Mouse (Mus musculus) heart, adult 11 months (tissue): ENCODE data around the gene Wwp2.

Experiments used
- DNase-seq: peaks from one replicate; pipeline ENCODE4 v3.0.0; 2022

Wwp2 gene

GRCm38 (mm10) chr8:107518726-107519125 lies 82.6 kb downstream of the Wwp2 start:
- peak; percentile 61 for DNase-seq

DNA sequence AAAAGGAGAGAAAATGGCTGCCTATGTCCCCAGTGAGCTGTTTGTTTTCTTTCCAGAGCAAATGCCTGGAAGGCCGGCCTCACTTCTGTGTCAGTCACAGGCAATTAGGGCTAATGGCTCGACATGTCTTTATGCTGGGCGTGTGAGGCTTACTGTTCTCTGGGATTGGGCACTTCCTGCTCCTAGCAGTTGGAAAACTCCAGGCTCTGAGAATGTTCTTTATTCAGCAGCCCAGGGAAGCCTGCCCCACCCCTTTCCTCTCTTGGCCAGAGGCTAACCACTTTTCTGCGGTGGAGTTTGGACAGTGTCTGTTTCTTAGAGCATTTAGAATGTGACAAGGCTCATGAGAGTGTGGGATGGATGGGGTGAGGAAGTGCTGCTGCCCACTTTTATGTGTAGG lies 83.7 kb downstream of the Wwp2 start:
- peak; percentile 96 for DNase-seq

GRCm38 (mm10) chr8:107521788-107522554 lies 85.8 kb downstream of the Wwp2 start:
- no peak for DNase-seq

DNA sequence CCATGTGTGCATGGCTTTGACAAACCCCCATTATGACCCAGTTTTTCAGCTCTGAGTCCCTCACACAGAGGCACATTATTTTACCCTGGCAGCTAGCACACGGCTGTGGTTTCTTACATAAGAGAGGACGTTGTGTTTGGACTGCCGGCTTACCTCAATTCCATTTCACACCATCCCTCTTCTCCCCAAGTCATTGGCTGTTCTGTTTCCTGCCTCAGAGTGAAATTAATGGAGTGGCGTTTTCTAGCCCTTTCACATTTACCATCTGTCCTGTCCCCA lies 86.3 kb downstream of the Wwp2 start:
- no peak for DNase-seq

DNA sequence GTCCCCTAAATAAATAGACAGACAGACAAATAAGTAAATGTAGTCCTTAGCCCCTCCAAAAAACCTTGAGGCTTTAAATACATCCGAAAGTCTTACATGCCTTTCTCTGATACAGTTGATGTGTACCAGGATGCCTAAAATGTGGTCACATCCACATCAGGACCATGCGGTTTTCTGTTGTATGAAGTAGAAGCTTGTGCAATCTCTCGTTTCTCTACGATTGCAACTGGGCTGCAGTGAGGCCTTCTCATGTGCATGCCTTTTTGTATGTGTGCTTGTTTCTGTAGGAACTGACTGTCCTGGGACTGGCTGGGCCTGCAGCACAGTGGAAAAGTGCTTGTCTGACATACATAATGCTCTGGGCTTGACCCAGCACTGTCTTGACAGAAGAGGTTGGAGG lies 88.4 kb downstream of the Wwp2 start:
- no peak for DNase-seq

GRCm38 (mm10) chr8:107528786-107529185 lies 92.6 kb downstream of the Wwp2 start:
- DNase-seq = peak; percentile 77

GRCm38 (mm10) chr8:107537472-107537871 lies 101.3 kb downstream of the Wwp2 start:
- DNase-seq = no peak

GRCm38 (mm10) chr8:107540623-107541022 lies 104.5 kb downstream of the Wwp2 start:
- no peak for DNase-seq

GRCm38 (mm10) chr8:107541369-107541768 lies 105.2 kb downstream of the Wwp2 start:
- no peak for DNase-seq

DNA sequence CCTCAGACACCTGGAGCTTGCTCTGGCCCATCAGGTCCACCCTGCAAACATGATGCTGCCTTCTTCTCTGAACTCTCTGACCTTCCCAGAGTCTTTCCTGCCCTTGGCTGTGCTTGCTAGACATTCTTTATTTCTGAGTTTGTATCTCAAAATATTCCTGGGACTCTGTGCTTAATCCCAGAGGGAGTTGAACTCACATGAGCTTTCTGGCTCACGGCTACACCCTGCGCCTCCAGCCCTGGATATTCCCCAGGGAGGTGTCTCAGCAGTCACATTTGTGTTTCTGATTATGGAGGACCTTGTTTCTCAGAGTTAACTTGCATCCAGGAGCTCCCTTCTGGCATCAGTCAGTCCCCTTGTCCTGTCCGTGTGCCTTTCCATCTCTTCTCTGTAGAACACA lies 106.0 kb downstream of the Wwp2 start:
- peak; percentile 96 for DNase-seq

DNA sequence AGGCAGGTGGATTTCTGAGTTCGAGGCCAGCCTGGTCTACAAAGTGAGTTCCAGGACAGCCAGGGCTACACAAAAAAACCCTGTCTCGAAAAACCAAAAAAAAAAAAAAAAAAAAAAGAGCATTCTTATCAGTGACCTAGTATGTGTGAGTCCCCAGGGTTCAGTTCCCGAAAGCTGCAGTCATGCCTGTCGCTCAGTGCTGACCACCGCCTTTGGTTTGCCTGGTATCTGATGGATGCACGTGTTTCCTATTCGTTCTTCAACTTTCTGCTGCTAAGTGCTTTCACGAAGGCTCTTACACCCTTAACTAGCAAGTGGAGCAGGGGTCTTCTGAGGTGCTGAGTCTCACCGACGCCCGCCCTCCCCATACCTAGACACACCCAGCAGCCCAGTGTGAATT lies 107.5 kb downstream of the Wwp2 start:
- DNase-seq = no peak

GRCm38 (mm10) chr8:107544211-107544610 lies 108.0 kb downstream of the Wwp2 start:
- DNase-seq = no peak

- DNase-seq = peak; percentile 95
Measured at GRCm38 (mm10) chr8:107544651-107545174, 108.5 kb downstream of the Wwp2 start.

DNA sequence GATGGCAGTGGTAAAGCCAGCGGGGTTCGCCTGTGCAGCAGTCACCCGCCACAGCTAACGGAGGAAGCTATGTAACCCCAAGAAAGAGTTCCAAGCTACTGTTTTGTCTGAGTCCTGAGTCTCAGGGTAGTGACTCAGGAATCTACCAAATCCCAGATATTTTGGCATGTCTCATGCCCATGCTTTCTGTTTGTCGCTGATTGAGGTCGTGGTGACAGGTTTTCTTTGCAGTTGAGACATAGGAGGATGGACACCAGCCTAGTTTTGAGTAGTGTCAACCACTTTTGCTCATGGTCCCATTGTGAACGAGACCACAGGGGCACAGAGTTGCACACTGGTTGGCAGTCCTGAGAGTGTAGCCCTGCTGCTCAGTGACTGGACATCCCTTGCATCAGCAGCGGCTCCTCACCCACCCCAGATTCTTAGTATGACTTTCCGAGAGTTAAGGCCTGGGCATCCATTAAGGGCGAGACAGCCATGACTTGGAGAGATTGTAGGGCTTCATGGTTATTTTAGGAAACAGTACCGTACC lies 109.5 kb downstream of the Wwp2 start:
- no peak for DNase-seq

DNA sequence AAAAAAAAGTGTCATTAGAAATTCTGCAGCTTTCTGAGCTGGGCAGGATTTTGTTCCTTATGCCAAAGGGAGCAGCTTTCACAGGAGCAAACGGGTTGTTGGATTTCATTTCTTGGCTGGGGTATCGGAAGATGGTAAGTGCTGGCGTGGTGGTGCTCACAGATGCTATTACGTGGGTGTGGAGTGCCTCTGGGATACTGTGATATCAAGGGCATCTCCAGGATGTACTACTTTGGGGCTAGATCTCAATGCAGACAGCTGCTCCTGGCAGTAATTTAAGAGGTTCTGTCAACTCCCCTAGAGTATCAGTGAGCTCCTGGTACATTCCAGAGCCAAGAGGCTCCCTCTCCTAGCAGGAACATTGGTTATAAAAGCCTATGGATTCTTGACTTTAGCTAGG lies 110.0 kb downstream of the Wwp2 start:
- DNase-seq = no peak

DNA sequence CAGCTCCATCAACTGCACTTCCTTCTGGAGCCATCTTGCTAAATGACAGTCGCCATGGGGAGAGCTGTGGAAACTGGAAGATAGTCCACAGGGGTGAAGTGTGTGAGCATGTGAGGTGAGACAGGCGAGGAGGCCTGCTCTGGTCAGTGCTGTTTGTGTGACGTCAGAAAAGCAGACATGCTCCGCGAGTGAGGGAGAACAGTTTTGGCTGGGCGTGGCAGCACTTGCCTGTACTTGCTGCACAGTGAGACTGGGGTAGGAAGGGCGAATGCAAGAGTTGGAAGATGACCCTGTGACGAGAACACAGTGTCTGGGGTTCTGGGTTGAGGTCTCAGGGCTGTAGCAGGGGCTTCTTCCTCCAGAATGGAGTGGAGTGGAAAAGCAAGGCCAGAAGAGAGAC lies 110.7 kb downstream of the Wwp2 start:
- DNase-seq = no peak

- no peak for DNase-seq
Measured at GRCm38 (mm10) chr8:107552234-107552633, 116.1 kb downstream of the Wwp2 start.

GRCm38 (mm10) chr8:107555231-107555630 lies 119.1 kb downstream of the Wwp2 start:
- no peak for DNase-seq

GRCm38 (mm10) chr8:107556511-107556936 lies 120.4 kb downstream of the Wwp2 start:
- no peak for DNase-seq

DNA sequence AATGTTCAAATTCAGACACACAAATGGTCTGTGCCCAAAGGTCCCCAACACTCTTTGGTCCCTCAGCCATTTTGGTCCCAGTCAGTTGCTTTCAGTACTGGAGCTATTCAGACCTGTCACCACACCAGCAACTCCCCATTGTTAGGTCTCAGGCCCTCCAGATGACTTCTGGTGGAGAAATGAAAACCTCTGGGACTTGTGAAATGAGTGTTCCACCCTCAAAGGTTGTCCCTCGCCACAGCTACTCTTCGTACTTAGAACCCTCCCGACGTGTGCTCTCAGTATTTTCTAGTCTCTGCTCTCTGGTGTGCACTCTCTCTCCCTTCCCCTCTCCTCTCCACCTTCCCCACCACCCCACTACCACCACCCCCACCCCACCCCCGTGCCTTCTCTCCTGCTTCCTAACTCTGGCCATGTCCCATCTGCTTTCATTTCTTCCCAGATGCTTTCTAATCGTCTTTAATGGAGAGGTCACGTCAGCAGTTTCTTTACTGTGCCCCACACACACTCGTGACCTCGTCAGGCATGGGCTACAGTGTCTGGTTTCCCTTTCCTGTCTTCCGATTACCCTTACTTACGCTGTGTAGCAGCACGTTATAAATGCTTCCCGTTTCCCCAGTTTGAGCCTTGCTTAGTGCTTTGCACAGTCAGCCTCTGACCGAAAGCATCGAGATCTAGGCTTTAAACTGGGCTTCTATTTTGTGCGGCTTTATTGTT lies 124.8 kb downstream of the Wwp2 start:
- peak; percentile 89 for DNase-seq

GRCm38 (mm10) chr8:107562164-107562563 lies 126.0 kb downstream of the Wwp2 start:
- no peak for DNase-seq

DNA sequence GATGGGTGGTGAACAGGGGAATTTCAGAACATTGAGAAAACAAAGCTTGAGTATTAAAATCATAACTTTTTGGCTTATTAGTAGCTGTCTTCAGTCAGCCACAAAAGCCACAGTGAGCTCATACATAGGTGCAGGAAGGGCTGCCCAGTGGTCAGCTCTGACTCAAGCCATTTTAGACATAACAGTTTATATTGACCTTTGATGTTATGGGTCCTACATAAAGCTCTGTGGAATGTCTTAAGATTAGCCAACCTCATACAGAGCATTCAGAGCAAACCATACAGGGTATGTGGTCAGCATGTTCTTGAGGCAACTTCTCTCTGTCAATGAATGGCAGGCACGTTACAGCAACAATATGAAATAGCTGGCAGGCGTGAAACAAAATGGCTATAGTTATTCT lies 134.9 kb downstream of the Wwp2 start:
- DNase-seq = peak; percentile 34

DNA sequence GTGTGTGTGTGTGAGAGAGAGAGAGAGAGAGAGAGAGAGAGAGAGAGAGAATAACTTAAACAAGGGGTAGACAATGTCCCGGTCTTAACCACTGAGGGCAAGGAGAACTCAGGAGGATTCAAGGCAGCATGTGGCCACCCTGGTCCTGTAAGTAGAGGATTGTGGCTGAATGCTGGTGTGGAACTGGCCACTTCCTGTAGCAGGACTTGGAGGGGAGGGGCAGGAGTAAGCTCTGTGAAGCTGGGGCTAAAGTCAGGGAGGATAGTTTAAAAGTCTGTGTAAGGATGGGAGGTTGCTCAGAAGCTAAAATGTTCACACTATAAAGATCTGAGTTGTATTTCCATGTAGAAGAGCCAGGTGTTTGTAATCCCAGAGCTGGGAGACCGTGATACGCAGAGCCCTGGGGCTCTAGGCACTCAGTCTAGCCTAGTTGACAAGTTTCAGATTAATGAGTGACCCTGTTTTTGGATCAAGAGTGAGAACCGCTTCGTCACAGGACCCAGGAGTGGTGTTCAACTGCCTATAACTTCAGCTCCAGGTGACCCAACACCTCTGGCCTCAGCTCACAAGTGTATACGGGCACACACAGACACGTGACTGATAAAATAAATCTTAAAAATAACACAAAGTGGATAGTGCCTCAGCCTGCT lies 135.4 kb downstream of the Wwp2 start:
- DNase-seq = peak; percentile 63

DNA sequence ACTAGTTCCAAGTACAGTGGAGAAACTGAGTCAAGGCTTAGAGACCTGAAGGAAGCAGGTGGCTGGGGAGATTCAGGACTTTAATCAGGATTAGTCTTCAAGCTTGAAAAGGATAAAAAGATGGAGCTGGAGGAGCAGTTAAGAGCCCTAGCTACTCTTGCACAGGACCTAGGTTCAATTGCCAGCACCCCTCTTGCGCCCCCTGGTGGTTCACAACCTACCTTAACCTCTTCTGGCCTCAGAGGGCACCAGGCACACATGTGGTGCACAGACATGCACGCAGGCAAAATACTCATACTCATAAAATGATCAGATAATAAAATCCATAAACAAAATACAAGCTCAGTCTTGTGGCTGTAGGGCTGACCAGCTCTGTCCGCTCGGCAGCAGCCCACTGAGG lies 136.3 kb downstream of the Wwp2 start:
- peak; percentile 88 for DNase-seq
